Mouse (Mus musculus): ENCODE measurements at regions not wholly inside any gene's neighbourhood (a gene's known extent, or its start where the extent isn't known, plus 50 kb on each side); places are given as distances from the start of the nearest gene placed in this dataset.

DNA sequence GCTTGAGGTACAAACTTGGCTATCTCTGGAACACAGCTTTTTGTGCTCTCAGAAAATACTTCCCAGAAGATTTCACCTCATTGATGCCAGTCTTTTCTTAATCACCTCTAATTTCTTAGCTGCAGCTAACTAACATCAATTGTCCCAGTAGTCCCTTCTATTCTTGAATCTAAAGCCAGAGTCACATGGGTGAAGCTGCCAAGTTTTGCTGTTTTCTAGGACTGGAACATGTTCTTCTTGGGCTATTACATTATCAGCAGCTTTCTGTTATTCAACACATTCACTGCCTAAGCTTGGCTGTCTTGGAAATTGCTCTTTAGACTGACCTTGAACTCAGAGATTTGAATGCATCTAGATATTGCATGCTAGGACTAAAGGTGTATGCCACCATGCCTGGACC is 583.9 kb downstream of the Cetn3 start:
- TF ChIP-seq CTCF (conservative IDR thresholded peaks at IDR 0.05; ENCODE audit: insufficient read depth, insufficient read length, low read depth, low read length) (no peak), POLR2A (IDR thresholded peaks at IDR 0.05; ENCODE audit: low read depth, low read length) (no peak)
